Mouse (Mus musculus): Measurements from ENCODE around the gene Cebpb.

The Cebpb gene

DNA sequence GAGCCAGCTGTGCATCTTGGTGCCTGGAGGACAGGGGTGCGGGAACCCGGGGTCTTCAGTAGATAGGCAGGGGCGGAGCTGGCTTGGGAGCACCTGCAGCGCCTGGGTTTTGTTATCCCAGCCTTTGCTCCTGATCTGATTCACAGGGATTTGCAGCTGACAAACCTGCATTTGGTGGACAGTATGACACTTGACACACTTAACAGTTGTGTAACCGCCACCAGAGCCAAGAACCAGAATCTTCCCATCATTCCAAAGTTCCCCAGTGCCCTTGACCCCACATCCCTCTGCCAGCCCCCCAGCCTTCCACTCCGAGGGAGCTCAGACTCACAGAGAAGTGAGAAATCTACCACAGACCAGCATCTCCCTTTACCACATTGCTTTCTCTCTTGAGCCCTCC, 33.8 kb downstream of the Cebpb start:
- no peak for DNase-seq (ENCODE audit: low spot score in 2 of 2)

- DNase-seq (ENCODE audit: low spot score in 2 of 2): no peak
These were observed 35.0 kb downstream of the Cebpb start for GRCm38 (mm10) chr2:167723589-167724206.

DNA sequence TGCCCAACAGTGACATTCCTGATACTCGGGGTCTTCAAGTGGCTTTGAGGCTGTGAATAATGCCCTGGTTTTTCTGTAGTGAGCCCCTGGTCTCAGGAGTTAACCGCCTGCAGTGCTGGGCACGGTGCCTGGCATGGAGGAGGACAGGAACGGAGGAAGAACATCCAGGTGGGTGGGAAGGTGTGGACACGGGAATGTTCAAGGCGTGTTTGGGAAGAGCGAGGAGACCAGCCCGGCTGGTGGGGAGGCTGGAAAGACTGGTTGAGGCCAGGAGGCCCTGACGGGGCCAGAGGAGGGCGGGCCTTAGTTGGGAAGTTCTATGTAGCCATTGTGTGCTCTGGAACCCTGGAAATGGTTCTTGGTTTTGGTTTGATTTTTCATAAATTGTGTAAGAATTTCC, 37.2 kb downstream of the Cebpb start:
- no peak for DNase-seq (ENCODE audit: low spot score in 2 of 2)

DNA sequence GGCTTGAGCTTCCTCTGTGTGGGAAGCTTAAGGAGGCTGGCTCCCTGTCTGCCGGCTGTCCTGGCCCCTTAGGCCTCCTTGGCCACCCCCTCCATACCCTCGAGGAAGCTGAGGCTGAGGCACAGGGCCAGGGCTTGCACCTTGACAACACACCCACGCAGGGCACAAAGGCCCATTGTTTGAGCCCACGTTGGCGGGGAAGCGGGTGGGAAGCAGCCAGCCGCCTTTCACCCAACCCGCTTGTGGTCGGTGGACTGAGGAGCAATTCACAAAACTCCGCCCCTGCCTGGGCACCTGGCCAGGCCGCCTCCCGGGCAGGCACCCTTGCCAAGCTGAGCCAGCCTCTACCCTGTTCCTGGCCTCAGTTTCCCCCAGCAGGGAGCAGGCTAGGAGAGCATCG, 38.4 kb downstream of the Cebpb start:
- DNase-seq (ENCODE audit: low spot score in 2 of 2): no peak

DNA sequence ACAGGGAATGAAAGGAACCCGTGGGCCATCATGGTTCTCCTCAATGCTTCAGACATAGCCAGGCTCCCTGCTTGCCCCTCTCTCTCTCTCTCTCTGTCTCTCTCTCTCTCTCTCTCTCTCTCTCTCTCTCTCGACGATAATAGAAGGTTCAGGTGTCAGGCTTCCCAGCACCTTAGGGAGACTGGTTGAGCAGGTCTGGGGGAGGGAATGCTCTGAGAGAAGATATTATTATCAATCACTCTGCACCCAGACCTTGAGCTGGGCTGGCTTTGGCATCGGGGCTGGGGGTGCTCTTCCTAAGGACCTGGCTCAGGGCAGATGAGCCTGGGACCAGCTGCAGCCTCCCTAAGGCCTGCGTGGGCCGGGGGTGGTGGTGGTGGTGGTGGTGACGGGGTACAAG, 41.3 kb downstream of the Cebpb start:
- DNase-seq (ENCODE audit: low spot score in 2 of 2): no peak

GRCm38 (mm10) chr2:167731149-167731548, 42.4 kb downstream of the Cebpb start:
- no peak for DNase-seq (ENCODE audit: low spot score in 2 of 2)

- DNase-seq (ENCODE audit: low spot score in 2 of 2): no peak
These were observed 46.1 kb downstream of the Cebpb start for GRCm38 (mm10) chr2:167734861-167735260.

GRCm38 (mm10) chr2:167739030-167739429, 50.3 kb downstream of the Cebpb start:
- no peak for DNase-seq (ENCODE audit: low spot score in 2 of 2)
